Mouse (Mus musculus): ENCODE measurements around the gene Fabp6. TPM values are rescaled to one million over a fixed set of nuclear protein-coding genes. Genes with fewer than 3 reads are reported as not detected.

The Fabp6 gene
- total and polyA plus RNA-seq, 3 experiments: not detected

- H3K9ac ChIP-seq (ENCODE audit: low read depth, low read length): no peak overlapping the region
- no peaks in the 10 kb centered on the region for H3K27me3 ChIP-seq (ENCODE audit: control insufficient read depth, insufficient read depth, low read length)
- WGBS: 75% methylated on average over 6 of the region's 6 CpGs
- no peak overlapping the region for H3K4me3 ChIP-seq
- peaks cover 4% of the 10 kb centered on the region; the same call in 1 of the 2 replicates for H3K4me1 ChIP-seq (ENCODE audit: control insufficient read depth, insufficient read depth, low read length)
- H3K36me3 ChIP-seq (ENCODE audit: control insufficient read depth, insufficient read depth, low read length): no peaks in the 10 kb centered on the region
- TF ChIP-seq EP300 (IDR thresholded peaks at IDR 0.05; ENCODE audit: insufficient read depth, low read depth, low read length) (no peak), CTCF (IDR thresholded peaks at IDR 0.05) (no peak), POLR2A (IDR thresholded peaks at IDR 0.05; ENCODE audit: insufficient read depth, low read depth, low read length) (no peak)
- peak overlapping the region; percentile 53; the same call in 1 of the 2 replicates for H3K27ac ChIP-seq
- no peak for DNase-seq
- H3K79me2 ChIP-seq (replicated peaks; ENCODE audit: control insufficient read depth, insufficient read depth, low read length): no peaks in the 10 kb centered on the region
- intact Hi-C loops (cut with DNase I): no loop called here
These were observed 31.8 kb upstream of the Fabp6 start for GRCm38 (mm10) chr11:43633165-43633564.

DNA sequence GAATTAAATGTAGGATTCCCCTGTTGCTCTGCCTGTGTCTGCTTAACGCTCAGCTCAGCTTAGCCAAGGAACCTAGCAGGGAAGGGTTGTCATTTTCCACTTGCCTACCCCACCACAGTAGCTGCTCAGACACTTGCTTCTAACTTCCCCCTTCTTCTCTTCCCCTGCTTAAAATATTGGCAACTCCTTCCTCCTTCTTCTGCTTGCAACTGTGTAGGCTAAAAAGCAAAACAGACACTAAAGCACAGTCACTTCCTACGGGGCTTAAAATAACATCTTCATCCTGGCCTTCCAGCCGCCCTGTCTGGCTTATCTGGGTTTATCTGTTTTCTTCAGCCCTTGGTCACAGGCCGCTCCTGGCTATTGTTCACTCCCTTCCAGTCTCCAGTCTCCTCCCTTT is 31.2 kb upstream of the Fabp6 start:
- Histone ChIP-seq H3K79me2 (replicated peaks; ENCODE audit: control insufficient read depth, insufficient read depth, low read length) (no peaks in the 10 kb centered on the region), H3K36me3 (ENCODE audit: control insufficient read depth, insufficient read depth, low read length) (no peaks in the 10 kb centered on the region), H3K9ac (ENCODE audit: low read depth, low read length) (no peak overlapping the region), H3K4me1 (ENCODE audit: control insufficient read depth, insufficient read depth, low read length) (peaks cover 4% of the 10 kb centered on the region; the same call in 1 of the 2 replicates), H3K4me3 (no peak overlapping the region), H3K27ac (peak overlapping the region; percentile 30; the same call in 1 of the 2 replicates), H3K27me3 (ENCODE audit: control insufficient read depth, insufficient read depth, low read length) (no peaks in the 10 kb centered on the region)
- intact Hi-C loops (cut with DNase I): no loop called here
- DNase-seq: no peak
- WGBS: 27% methylated on average over 4 of the region's 4 CpGs
- TF ChIP-seq EP300 (IDR thresholded peaks at IDR 0.05; ENCODE audit: insufficient read depth, low read depth, low read length) (no peak), CTCF (IDR thresholded peaks at IDR 0.05) (no peak), POLR2A (IDR thresholded peaks at IDR 0.05; ENCODE audit: insufficient read depth, low read depth, low read length) (no peak)

- no peak for DNase-seq
- intact Hi-C loops (cut with DNase I): no loop called here
These were observed 30.3 kb upstream of the Fabp6 start for GRCm38 (mm10) chr11:43631645-43632044.

DNA sequence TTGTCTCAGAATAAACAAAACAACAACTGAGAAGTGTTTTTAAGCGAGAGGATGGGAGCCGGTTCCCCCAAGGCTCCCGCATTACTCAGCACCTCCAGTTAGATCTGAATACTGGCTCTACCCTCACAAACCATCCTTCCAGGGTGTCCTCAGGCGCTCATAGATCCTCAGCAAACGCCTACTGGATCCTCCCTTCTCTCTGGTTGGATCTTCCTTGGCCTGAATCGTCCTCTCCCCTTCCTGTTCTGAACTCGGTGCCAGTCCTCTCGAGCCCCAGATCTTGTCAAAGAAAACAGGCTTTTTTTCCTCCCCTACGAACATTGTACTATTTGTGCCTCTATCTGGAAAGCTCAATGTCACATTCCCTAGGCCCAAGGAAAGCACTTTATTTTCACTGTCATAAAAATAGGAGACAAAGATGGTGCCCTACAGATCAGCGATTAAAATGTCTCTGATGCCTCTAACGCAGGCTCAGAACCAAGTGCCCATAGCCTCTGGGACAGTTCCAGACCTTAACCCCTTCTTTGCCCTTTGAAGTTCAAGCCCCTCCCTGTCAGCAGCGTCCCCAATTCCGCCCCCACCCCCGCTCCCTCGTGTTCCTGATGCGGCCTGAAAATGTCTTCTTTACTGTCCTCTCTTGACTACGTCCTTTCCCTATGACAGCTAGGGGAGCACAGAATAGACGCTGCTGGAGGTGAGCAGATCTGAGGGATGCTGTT is 25.7 kb upstream of the Fabp6 start:
- Histone ChIP-seq H3K4me3 (peak overlapping the region; percentile 39; the same call in 1 of the 2 replicates), H3K36me3 (ENCODE audit: control insufficient read depth, insufficient read depth, low read length) (no peaks in the 10 kb centered on the region), H3K4me1 (ENCODE audit: control insufficient read depth, insufficient read depth, low read length) (no peaks in the 10 kb centered on the region), H3K9ac (ENCODE audit: low read depth, low read length) (no peak overlapping the region), H3K79me2 (replicated peaks; ENCODE audit: control insufficient read depth, insufficient read depth, low read length) (no peaks in the 10 kb centered on the region), H3K27me3 (ENCODE audit: control insufficient read depth, insufficient read depth, low read length) (no peaks in the 10 kb centered on the region), H3K27ac (peak overlapping the region; percentile 61)
- no peak for DNase-seq
- intact Hi-C loops (cut with DNase I): no loop called here
- whole genome bisulfite sequencing: 40% methylated on average over 18 of the region's 18 CpGs
- TF ChIP-seq EP300 (IDR thresholded peaks at IDR 0.05; ENCODE audit: insufficient read depth, low read depth, low read length) (no peak), CTCF (IDR thresholded peaks at IDR 0.05) (no peak), POLR2A (IDR thresholded peaks at IDR 0.05; ENCODE audit: insufficient read depth, low read depth, low read length) (no peak)

More at GRCm38 (mm10) chr11:43631645-43632044, 30.3 kb upstream of the Fabp6 start:
- Histone ChIP-seq H3K4me1 (ENCODE audit: control insufficient read depth, insufficient read depth, low read length) (peaks cover 4% of the 10 kb centered on the region; the same call in 1 of the 2 replicates), H3K27ac (no peak overlapping the region; the same call in 1 of the 2 replicates), H3K27me3 (ENCODE audit: control insufficient read depth, insufficient read depth, low read length) (no peaks in the 10 kb centered on the region), H3K9ac (ENCODE audit: low read depth, low read length) (no peak overlapping the region), H3K79me2 (replicated peaks; ENCODE audit: control insufficient read depth, insufficient read depth, low read length) (no peaks in the 10 kb centered on the region), H3K4me3 (no peak overlapping the region), H3K36me3 (ENCODE audit: control insufficient read depth, insufficient read depth, low read length) (no peaks in the 10 kb centered on the region)
- TF ChIP-seq POLR2A (IDR thresholded peaks at IDR 0.05; ENCODE audit: insufficient read depth, low read depth, low read length) (no peak), CTCF (IDR thresholded peaks at IDR 0.05) (no peak), EP300 (IDR thresholded peaks at IDR 0.05; ENCODE audit: insufficient read depth, low read depth, low read length) (no peak)
- 88% methylated on average over 9 of the region's 9 CpGs for WGBS

- no peaks in the 10 kb centered on the region for H3K79me2 ChIP-seq (replicated peaks; ENCODE audit: control insufficient read depth, insufficient read depth, low read length)
- no peaks in the 10 kb centered on the region for H3K36me3 ChIP-seq (ENCODE audit: control insufficient read depth, insufficient read depth, low read length)
- no peaks in the 10 kb centered on the region for H3K4me1 ChIP-seq (ENCODE audit: control insufficient read depth, insufficient read depth, low read length)
- peak overlapping the region; percentile 39 for H3K4me3 ChIP-seq
- TF ChIP-seq CTCF (IDR thresholded peaks at IDR 0.05): no peak
- TF ChIP-seq EP300 (IDR thresholded peaks at IDR 0.05; ENCODE audit: insufficient read depth, low read depth, low read length): no peak
- TF ChIP-seq POLR2A (IDR thresholded peaks at IDR 0.05; ENCODE audit: insufficient read depth, low read depth, low read length): no peak
- peak; percentile 57 to 58 for DNase-seq
- WGBS: 28% methylated on average over 12 of the region's 12 CpGs
- no peaks in the 10 kb centered on the region for H3K27me3 ChIP-seq (ENCODE audit: control insufficient read depth, insufficient read depth, low read length)
- intact Hi-C loops (cut with DNase I): no loop called here
- peak overlapping the region; percentile 61 for H3K27ac ChIP-seq
- peak overlapping the region; percentile 10; the same call in 1 of the 2 replicates for H3K9ac ChIP-seq (ENCODE audit: low read depth, low read length)
These were observed 25.1 kb upstream of the Fabp6 start for GRCm38 (mm10) chr11:43626300-43626926.

GRCm38 (mm10) chr11:43624341-43624740 is 23.0 kb upstream of the Fabp6 start:
- Histone ChIP-seq H3K27ac (no peak overlapping the region), H3K36me3 (ENCODE audit: control insufficient read depth, insufficient read depth, low read length) (no peaks in the 10 kb centered on the region), H3K79me2 (replicated peaks; ENCODE audit: control insufficient read depth, insufficient read depth, low read length) (no peaks in the 10 kb centered on the region), H3K9ac (ENCODE audit: low read depth, low read length) (no peak overlapping the region), H3K27me3 (ENCODE audit: control insufficient read depth, insufficient read depth, low read length) (no peaks in the 10 kb centered on the region), H3K4me1 (ENCODE audit: control insufficient read depth, insufficient read depth, low read length) (no peaks in the 10 kb centered on the region), H3K4me3 (no peak overlapping the region)
- DNase-seq: no peak
- TF ChIP-seq CTCF (IDR thresholded peaks at IDR 0.05): no peak
- intact Hi-C loops (cut with DNase I): no loop called here
- WGBS: 100% methylated on average over 1 of the region's 1 CpGs

Data from heart, adult 2 months (tissue).